Mouse (Mus musculus) thymus, adult 2 months (tissue): ENCODE measurements around the gene Dock9.

ENCODE experiments used
- CTCF ChIP-seq: fragments of 200-500 bp; IDR thresholded peaks from 2 replicates; pipeline ENCODE4 v1.5.1; 2012; ENCODE audit warnings: mild to moderate bottlenecking, control low read depth, low read length, moderate library complexity, borderline replicate concordance; ENCODE audit not compliant: control insufficient read depth, poor library complexity, insufficient read depth; ENCODE audit errors: extremely low read depth
- POLR2A ChIP-seq: fragments of 200-500 bp; IDR thresholded peaks from 2 replicates; pipeline ENCODE4 v1.6.1; 2012; ENCODE audit warnings: mild to moderate bottlenecking, low read length, control low read depth, moderate library complexity; ENCODE audit not compliant: control insufficient read depth, poor library complexity, insufficient read depth; ENCODE audit errors: extremely low read depth

DNA sequence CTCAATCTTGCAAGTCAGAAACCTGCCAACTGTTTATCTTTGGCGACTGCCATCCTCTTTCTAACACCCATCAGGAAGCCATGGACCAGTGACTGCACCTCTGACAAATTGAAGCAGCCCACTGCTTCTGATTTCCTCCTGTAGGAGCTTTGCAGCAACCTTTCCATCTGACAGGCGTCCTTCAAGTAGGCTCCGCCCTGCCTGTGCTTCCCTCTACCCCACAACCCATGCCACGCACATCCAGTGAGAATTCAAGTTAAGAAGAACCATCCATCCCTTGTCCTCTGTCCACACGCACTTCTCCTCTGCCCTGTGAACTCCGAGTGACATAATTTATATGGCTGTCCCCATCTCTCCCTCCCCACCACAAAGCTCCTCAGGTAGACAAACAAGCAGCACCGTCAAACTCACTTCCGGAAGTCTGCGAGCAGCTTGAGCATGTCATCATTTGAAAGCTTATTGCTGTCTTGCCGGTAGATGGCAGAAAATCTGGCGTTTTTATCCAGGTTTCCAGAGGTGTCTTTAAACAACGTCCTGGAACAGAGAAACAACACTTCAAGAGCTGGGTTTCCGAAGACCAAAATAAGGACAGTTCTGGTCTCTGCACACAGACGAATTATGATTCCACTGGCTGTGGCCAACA lies 163.4 kb downstream of the Dock9 start:
- TF ChIP-seq CTCF (no peak), POLR2A (no peak)
